Mouse (Mus musculus): ENCODE results near the gene Lrg1. TPM values are rescaled to one million over a fixed set of nuclear protein-coding genes. Genes with fewer than 3 reads are reported as not detected.

Gene Lrg1
- total and polyA plus RNA-seq, 3 experiments: not detected

- no peaks in the 10 kb centered on the region for H3K36me3 ChIP-seq (ENCODE audit: control insufficient read depth in 1 of 2, insufficient read depth in 2 of 2, low read length in 2 of 2)
- no peak overlapping the region for H3K27ac ChIP-seq (ENCODE audit: control insufficient read depth, low read depth, low read length)
- DNase-seq (ENCODE audit: low read depth, low spot score): no peak
- H3K4me3 ChIP-seq (ENCODE audit: control insufficient read depth in 1 of 2, insufficient read depth in 1 of 2, low read depth in 2 of 2, low read length in 2 of 2): no peak overlapping the region
- TF ChIP-seq MAX (IDR thresholded peaks at IDR 0.05; ENCODE audit: low read length) (no peak), NELFE (IDR thresholded peaks at IDR 0.05; ENCODE audit: low read depth, low read length) (no peak), TAL1 (IDR thresholded peaks at IDR 0.05; ENCODE audit: low read length) (no peak), CHD2 (IDR thresholded peaks at IDR 0.05; ENCODE audit: low read length) (no peak), USF1 (IDR thresholded peaks at IDR 0.05; ENCODE audit: low read depth, low read length) (no peak), MAZ (IDR thresholded peaks at IDR 0.05; ENCODE audit: low read depth, low read length) (no peak), ZC3H11A (IDR thresholded peaks at IDR 0.05; ENCODE audit: low read depth, low read length) (no peak), GATA1 (IDR thresholded peaks at IDR 0.05; ENCODE audit: low read depth, low read length) (no peak), ETS1 (IDR thresholded peaks at IDR 0.05; ENCODE audit: low read depth, low read length) (no peak), JUND (IDR thresholded peaks at IDR 0.05; ENCODE audit: low read depth, low read length) (no peak), MAFK (IDR thresholded peaks at IDR 0.05; ENCODE audit: borderline replicate concordance, low read depth, low read length) (no peak), SMC3 (IDR thresholded peaks at IDR 0.05; ENCODE audit: low read depth, low read length) (no peak), NRF1 (IDR thresholded peaks at IDR 0.05; ENCODE audit: insufficient read depth, low read depth, low read length, poor library complexity, severe bottlenecking) (no peak), USF2 (IDR thresholded peaks at IDR 0.05; ENCODE audit: borderline replicate concordance in 1 of 2, insufficient read depth in 1 of 2, low read depth in 1 of 2, low read length in 2 of 2) (no peak)
- no peak overlapping the region for H3K9ac ChIP-seq (ENCODE audit: control insufficient read depth, low read depth, low read length, poor library complexity, severe bottlenecking)
- H3K4me1 ChIP-seq (ENCODE audit: control insufficient read depth in 1 of 2, insufficient read depth in 2 of 2, low read length in 2 of 2): peaks cover 0 to 5% of the 10 kb centered on the region in 2 experiments; a peak in 1 of 4 replicates
- peaks cover 3% of the 10 kb centered on the region; the same call in 1 of the 2 replicates for H3K79me2 ChIP-seq (ENCODE audit: control insufficient read depth, insufficient read depth, low read length, poor library complexity)
- H3K9me3 ChIP-seq (replicated peaks; ENCODE audit: insufficient read depth, low read length): no peaks in the 10 kb centered on the region
- H3K27me3 ChIP-seq (ENCODE audit: control insufficient read depth in 1 of 2, insufficient read depth in 2 of 2, low read length in 2 of 2): 0 out of 4 replicates have a peak, but pooled peaks cover 0 to 2% of the 10 kb centered on the region in 2 experiments
These were observed 22.7 kb upstream of the Lrg1 start for GRCm38 (mm10) chr17:56144546-56144945.

DNA sequence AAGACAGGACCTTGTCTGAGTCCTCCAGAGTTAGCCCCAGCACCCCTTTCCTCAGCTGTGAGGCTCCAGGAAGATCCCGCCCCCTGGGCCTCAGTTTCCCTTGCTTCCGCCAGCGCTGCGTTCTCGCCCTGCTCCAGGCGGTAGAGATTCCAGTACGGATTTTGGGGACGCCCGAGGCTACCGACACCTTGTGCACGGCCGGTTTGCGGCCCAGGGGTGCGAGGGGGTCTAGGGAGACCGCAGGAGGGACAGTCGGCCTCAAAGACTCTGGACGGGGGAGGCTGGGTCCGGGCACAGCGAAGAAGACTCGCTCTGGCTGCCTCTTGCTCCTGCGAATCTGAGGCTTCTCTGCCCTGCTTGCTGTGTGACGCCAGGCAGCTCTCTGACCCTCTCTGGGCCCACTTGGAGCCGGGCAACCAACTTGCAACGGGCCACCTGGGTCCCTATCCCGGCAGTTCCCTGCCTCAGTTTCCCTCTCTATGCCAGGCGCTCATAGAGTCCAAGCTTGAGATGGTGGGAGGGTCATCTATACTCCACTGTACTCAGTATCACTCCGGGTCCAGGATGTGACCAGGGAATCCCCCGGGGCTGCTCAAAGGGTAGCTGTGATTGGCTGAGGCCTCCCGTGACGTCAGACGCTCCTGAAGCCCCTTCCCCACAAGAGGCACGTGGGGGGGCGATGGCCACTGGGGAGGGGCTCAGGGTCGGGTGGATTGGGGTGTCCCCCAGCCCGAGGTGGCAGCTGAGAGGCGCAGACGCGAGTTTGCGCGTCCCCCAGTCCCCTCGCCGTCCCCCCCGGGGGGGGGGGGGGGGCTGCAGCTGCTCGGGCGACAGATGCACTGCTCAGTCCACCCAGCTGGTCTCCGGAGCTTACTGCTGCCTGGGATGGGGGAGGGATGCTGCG lies 20.2 kb upstream of the Lrg1 start:
- DNase-seq (ENCODE audit: low read depth, low spot score): peak; percentile 62
- peak overlapping the region; percentile 36 to 64 for H3K4me3 ChIP-seq (ENCODE audit: control insufficient read depth in 1 of 2, insufficient read depth in 1 of 2, low read depth in 2 of 2, low read length in 2 of 2)
- peaks cover 6% of the 10 kb centered on the region; the same call in 1 of the 2 replicates for H3K79me2 ChIP-seq (ENCODE audit: control insufficient read depth, insufficient read depth, low read length, poor library complexity)
- peak overlapping the region; percentile 66 for H3K9ac ChIP-seq (ENCODE audit: control insufficient read depth, low read depth, low read length, poor library complexity, severe bottlenecking)
- peaks cover 0 to 5% of the 10 kb centered on the region in 2 experiments; a peak in 1 of 4 replicates for H3K4me1 ChIP-seq (ENCODE audit: control insufficient read depth in 1 of 2, insufficient read depth in 2 of 2, low read length in 2 of 2)
- no peak overlapping the region for H3K27ac ChIP-seq (ENCODE audit: control insufficient read depth, low read depth, low read length)
- no peak for TF ChIP-seq MXI1 (IDR thresholded peaks at IDR 0.05; ENCODE audit: low read depth, low read length)
- TF ChIP-seq HCFC1 (IDR thresholded peaks at IDR 0.05; ENCODE audit: low read depth, low read length): peak; percentile 55; the same call in 1 of the 2 replicates
- TF ChIP-seq CHD2 (IDR thresholded peaks at IDR 0.05; ENCODE audit: low read length): no peak
- no peak for TF ChIP-seq SMC3 (IDR thresholded peaks at IDR 0.05; ENCODE audit: low read depth, low read length)
- TF ChIP-seq ZC3H11A (IDR thresholded peaks at IDR 0.05; ENCODE audit: low read depth, low read length): no peak
- no peak for TF ChIP-seq ZMIZ1 (IDR thresholded peaks at IDR 0.05; ENCODE audit: low read depth, low read length)
- no peak for TF ChIP-seq EP300 (IDR thresholded peaks at IDR 0.05; ENCODE audit: low read depth in 1 of 2, low read length in 2 of 2)
- TF ChIP-seq POLR2A (IDR thresholded peaks at IDR 0.05; ENCODE audit: control insufficient read depth in 1 of 2, insufficient read depth in 1 of 2, low read depth in 1 of 2, low read length in 2 of 2, poor library complexity in 1 of 2): peak in 1 of 2 experiments; percentile 41; a peak in 1 of 4 replicates
- no peak for TF ChIP-seq RAD21 (IDR thresholded peaks at IDR 0.05; ENCODE audit: low read depth, low read length)
- TF ChIP-seq E2F4 (IDR thresholded peaks at IDR 0.05; ENCODE audit: borderline replicate concordance, low read depth, low read length): no peak
- no peak for TF ChIP-seq GATA1 (IDR thresholded peaks at IDR 0.05; ENCODE audit: low read depth, low read length)
- TF ChIP-seq TBP (IDR thresholded peaks at IDR 0.05; ENCODE audit: low read depth, low read length): 0 out of 2 replicates have a peak, but pooled peaks have one; percentile 21
- TF ChIP-seq CHD1 (IDR thresholded peaks at IDR 0.05; ENCODE audit: low read depth, low read length): no peak
- peak; percentile 53; the same call in 1 of the 2 replicates for TF ChIP-seq SIN3A (IDR thresholded peaks at IDR 0.05; ENCODE audit: low read length)
- TF ChIP-seq USF1 (IDR thresholded peaks at IDR 0.05; ENCODE audit: low read depth, low read length): no peak
- TF ChIP-seq MAZ (IDR thresholded peaks at IDR 0.05; ENCODE audit: low read depth, low read length): no peak
- TF ChIP-seq NRF1 (IDR thresholded peaks at IDR 0.05; ENCODE audit: insufficient read depth, low read depth, low read length, poor library complexity, severe bottlenecking): no peak
- no peak for TF ChIP-seq ELF1 (IDR thresholded peaks at IDR 0.05; ENCODE audit: low read depth, low read length)
- TF ChIP-seq JUND (IDR thresholded peaks at IDR 0.05; ENCODE audit: low read depth, low read length): no peak
- TF ChIP-seq ETS1 (IDR thresholded peaks at IDR 0.05; ENCODE audit: low read depth, low read length): no peak
- TF ChIP-seq POLR2AphosphoS5 (IDR thresholded peaks at IDR 0.05; ENCODE audit: borderline replicate concordance, low read depth, low read length): no peak
- no peak for TF ChIP-seq KAT2A (conservative IDR thresholded peaks at IDR 0.05; ENCODE audit: low read depth, low read length)
- no peak for TF ChIP-seq MYC (IDR thresholded peaks at IDR 0.05; ENCODE audit: low read depth, low read length)
- H3K36me3 ChIP-seq (ENCODE audit: control insufficient read depth in 1 of 2, insufficient read depth in 2 of 2, low read length in 2 of 2): no peaks in the 10 kb centered on the region
- H3K9me3 ChIP-seq (replicated peaks; ENCODE audit: insufficient read depth, low read length): no peaks in the 10 kb centered on the region
- no peaks in the 10 kb centered on the region for H3K27me3 ChIP-seq (ENCODE audit: control insufficient read depth in 1 of 2, insufficient read depth in 2 of 2, low read length in 2 of 2)
